Mouse (Mus musculus): Measurements from ENCODE around the gene Rheb.

Rheb gene

DNA sequence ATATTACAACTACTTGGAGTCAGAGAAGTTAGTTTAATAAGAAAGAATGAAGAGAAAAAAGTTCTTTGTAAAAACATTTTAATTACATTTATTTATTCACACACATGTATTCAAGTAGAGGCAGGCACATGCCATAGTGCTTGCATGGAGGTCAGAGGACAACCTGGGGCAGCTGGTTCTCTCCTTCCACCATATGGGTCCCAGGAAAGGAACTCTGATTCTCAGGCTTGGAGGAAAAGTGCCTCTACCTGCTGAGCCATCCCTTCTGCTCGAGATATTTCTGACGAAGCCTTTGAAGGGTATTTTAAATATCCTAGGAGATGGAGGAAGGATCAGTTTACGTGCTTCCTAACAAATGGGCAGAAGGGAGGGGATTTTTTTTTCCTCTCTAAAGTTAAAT lies 19.6 kb downstream of the Rheb start:
- no peak for TF ChIP-seq GATA4 (IDR thresholded peaks at IDR 0.05; ENCODE audit: insufficient replicate concordance, low read length)

DNA sequence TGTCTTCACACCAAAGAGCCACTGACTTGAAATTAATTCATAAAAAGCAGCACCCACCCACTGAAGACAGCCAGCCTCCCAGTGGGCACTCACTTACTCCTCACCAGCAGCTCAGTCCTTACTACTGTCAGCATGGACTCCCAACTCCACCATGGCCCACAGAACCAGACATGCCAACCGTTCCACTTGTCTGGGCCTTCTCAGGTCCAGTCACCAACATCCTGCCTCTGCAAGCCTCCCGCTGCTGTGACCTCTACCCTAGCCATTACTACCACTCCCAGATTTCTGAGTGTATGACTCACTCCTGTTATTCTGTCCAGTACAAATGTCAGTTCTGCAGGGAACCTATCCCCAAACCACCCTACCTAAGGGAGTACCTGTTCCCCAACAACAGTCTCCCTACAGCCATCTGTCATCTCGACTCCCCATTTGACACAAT lies 21.0 kb downstream of the Rheb start:
- TF ChIP-seq GATA4 (IDR thresholded peaks at IDR 0.05; ENCODE audit: insufficient replicate concordance, low read length): no peak

DNA sequence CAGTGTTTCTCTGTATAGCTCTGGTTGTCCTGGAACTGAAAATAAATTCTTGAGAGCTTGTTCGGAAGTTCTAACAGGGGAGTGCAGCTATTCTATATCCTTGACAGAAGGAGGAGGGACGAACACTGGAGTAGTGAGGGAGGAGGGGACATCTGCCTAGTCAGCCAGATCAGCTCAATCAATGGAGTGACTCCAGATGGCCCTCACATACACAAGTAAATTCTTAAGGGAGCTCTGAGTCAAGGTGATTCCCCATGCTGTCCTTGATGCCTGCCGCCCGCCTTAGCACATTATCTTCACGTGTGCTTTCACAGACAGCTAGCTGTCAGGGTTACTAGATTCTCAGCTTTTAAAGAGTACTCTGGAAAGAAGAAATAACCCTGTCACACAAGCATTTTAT lies 21.8 kb downstream of the Rheb start:
- no peak for TF ChIP-seq GATA4 (IDR thresholded peaks at IDR 0.05; ENCODE audit: insufficient replicate concordance, low read length)

DNA sequence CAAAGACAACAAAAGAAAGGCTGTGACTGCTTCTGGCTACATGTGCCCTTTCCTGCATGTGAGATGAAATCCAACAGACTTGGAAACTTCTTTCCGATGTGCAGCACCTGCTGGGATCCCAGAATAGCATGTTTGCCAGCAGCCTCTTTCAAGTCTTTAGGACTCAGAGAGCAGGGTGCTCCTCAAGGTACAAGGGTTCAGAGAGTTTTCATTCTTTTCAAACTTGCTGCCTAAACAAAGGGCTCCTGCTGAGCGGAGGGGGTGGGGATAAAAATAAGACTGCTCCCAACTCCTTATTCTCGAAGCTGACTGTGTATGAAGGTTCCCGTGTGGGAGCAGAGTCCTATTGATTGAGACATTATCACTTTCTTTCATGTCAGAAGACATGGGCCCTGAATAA lies 25.2 kb downstream of the Rheb start:
- no peak for TF ChIP-seq GATA4 (IDR thresholded peaks at IDR 0.05; ENCODE audit: insufficient replicate concordance, low read length)

GRCm38 (mm10) chr5:24813946-24814345 lies 28.5 kb downstream of the Rheb start:
- TF ChIP-seq GATA4 (IDR thresholded peaks at IDR 0.05; ENCODE audit: insufficient replicate concordance, low read length): no peak

- no peak for TF ChIP-seq GATA4 (IDR thresholded peaks at IDR 0.05; ENCODE audit: insufficient replicate concordance, low read length)
Measured at GRCm38 (mm10) chr5:24813005-24813404, 29.4 kb downstream of the Rheb start.

DNA sequence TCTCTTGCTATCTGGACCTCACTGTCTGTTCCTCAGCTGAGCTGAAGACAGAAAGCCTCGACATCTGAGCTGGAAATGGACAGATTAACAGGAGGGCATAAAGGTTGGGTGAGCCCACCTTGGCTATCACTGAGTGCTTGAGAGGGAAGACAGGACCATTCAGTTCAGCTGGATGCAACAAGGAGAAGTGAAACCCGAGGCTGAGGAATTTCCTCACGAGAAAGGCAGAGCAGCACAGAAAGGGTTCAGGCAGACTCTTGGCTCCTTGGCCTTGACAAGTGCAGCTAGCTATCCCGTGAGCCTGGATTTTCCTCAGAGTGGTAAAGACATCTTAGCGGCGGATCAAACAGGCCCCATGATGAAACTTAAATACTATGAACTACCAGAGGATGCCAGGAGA lies 37.2 kb downstream of the Rheb start:
- no peak for TF ChIP-seq GATA4 (IDR thresholded peaks at IDR 0.05; ENCODE audit: insufficient replicate concordance, low read length)

DNA sequence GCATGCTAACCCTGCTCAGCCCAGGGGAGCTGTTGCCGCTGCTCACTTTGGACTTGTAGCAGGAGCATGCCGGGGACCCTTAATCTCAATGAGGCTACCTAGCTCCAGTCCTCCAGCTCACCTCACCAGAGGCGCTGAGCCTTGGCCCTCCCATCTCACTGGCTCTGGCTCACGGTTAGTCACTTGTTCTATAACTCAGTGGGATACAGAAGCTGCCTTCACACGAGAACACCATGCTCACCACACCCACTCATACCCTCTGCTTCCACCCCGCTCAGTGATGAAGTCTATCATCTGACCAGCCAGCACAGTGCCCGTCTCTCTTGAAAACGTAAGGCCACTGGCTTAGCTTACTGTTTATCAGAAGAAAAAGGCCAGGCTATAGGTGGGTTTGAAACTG lies 37.8 kb downstream of the Rheb start:
- TF ChIP-seq GATA4 (IDR thresholded peaks at IDR 0.05; ENCODE audit: insufficient replicate concordance, low read length): no peak

GRCm38 (mm10) chr5:24801841-24802624 lies 40.4 kb downstream of the Rheb start:
- no peak for TF ChIP-seq GATA4 (IDR thresholded peaks at IDR 0.05; ENCODE audit: insufficient replicate concordance, low read length)

DNA sequence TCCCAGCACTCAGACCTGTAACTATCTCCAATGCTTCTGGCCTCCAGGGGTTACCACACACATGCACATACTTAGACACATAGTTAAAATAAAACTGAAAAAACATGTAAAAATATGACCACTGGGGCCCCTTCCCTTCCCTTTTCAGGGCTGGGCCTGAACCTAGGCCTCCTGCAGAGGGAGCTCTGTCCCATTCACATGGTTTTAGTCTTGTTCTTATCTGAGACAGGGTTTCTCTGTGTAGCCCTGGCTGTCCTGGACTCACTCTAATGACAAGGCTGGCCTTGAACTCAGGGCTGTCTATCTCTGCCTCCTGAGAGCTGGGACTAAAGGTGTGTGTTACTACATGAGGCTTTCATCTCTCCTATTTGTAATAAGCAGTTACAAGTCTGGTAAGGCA lies 42.0 kb downstream of the Rheb start:
- TF ChIP-seq GATA4 (IDR thresholded peaks at IDR 0.05; ENCODE audit: insufficient replicate concordance, low read length): no peak

- no peak for TF ChIP-seq GATA4 (IDR thresholded peaks at IDR 0.05; ENCODE audit: insufficient replicate concordance, low read length)
Measured at GRCm38 (mm10) chr5:24798639-24799038, 43.8 kb downstream of the Rheb start.

GRCm38 (mm10) chr5:24797858-24798257 lies 44.6 kb downstream of the Rheb start:
- TF ChIP-seq GATA4 (IDR thresholded peaks at IDR 0.05; ENCODE audit: insufficient replicate concordance, low read length): no peak

- no peak for TF ChIP-seq GATA4 (IDR thresholded peaks at IDR 0.05; ENCODE audit: insufficient replicate concordance, low read length)
Measured at GRCm38 (mm10) chr5:24792961-24793360, 49.5 kb downstream of the Rheb start.

DNA sequence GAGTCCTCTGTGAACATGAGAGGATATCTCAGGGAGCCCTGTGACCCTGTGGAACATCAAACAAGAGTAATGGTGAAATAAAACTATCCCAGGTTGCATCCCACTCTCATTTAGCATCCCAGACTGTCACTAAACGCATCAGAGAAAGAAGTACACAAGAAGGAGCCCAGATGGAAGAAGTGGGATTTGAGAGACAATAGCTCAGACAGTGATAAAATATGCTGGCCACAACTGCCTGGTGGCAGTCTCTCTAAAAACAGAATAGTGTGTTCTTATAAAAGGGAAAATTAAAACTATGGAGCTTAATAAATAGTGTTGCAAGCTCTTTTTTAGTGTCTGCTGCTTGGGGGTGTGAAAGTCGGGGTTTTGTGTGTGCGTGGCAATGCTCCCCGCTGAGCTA lies 59.5 kb downstream of the Rheb start:
- TF ChIP-seq GATA4 (IDR thresholded peaks at IDR 0.05; ENCODE audit: insufficient replicate concordance, low read length): no peak

GRCm38 (mm10) chr5:24781048-24781447 lies 61.4 kb downstream of the Rheb start:
- no peak for TF ChIP-seq GATA4 (IDR thresholded peaks at IDR 0.05; ENCODE audit: insufficient replicate concordance, low read length)

DNA sequence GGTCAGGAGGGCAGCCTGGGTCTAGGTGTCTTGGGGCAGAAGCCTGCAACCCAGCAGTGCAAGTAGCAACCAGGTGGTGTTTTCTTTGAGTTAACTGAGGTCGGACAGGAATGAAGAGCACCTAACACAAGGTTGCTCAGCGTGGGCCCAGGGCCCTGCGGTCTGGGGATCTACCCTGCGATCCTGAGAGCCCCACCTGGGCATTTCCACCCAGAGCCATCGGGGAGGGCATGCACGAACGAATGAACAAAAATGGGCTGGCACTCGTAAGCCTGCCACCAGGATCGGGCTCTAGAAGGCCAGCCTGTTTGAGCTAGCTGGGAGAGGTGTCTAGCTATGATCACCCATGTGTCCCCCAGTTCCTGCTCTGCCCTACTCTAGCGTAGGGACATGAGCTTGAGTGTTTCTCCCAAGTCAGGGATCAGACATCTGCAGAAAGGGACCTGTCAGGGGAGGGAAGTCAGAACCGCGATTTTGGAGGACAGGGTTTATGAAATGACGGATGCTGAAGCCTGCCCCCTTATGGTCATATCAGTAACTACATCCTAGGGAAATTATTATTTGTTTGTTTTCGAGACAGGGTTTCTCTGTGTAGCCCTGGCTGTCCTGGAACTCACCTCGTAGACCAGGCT lies 62.4 kb downstream of the Rheb start:
- no peak for TF ChIP-seq GATA4 (IDR thresholded peaks at IDR 0.05; ENCODE audit: insufficient replicate concordance, low read length)

GRCm38 (mm10) chr5:24779321-24779720 lies 63.1 kb downstream of the Rheb start:
- TF ChIP-seq GATA4 (IDR thresholded peaks at IDR 0.05; ENCODE audit: insufficient replicate concordance, low read length): no peak
